Mouse (Mus musculus) stomach, postnatal 0 days (tissue): Measurements from ENCODE around the gene Usp48.

ENCODE experiments used
- CTCF ChIP-seq: IDR thresholded peaks from 2 replicates; pipeline ENCODE4 v1.5.1; 2016; ENCODE audit warnings: antibody characterized with exemption, low read depth, mild to moderate bottlenecking, moderate library complexity
- EP300 ChIP-seq: optimal IDR thresholded peaks from 2 replicates; pipeline ENCODE3; 2016; ENCODE audit warnings: antibody characterized with exemption

GRCm38 (mm10) chr4:137627476-137628235 lies 34.1 kb downstream of the Usp48 start:
- TF ChIP-seq CTCF: no peak
- no peak for TF ChIP-seq EP300
